Mouse (Mus musculus): ENCODE measurements around the gene Ankrd34b. TPM values are rescaled to one million over a fixed set of nuclear protein-coding genes. Genes with fewer than 3 reads are reported as not detected.
A peak's percentile ranks its signal among the peaks of the same experiment; 100 is the strongest.

Gene Ankrd34b
- polyA plus RNA-seq, 1 experiment from 2014 or later = 0.98 TPM

GRCm38 (mm10) chr13:92426294-92427051 is 777 bp downstream of the Ankrd34b start:
- Histone ChIP-seq H3K36me3 (ENCODE audit: control insufficient read depth, insufficient read depth, low read length) (no peaks in the 10 kb centered on the region), H3K9me3 (ENCODE audit: control insufficient read depth, low read length) (no peaks in the 10 kb centered on the region), H3K4me2 (ENCODE audit: low read depth, low read length) (peak overlapping the region; percentile 91), H3K4me3 (ENCODE audit: low read length) (peak overlapping the region; percentile 59), H3K9ac (ENCODE audit: low read length) (peak overlapping the region; percentile 62), H3K4me1 (replicated peaks; ENCODE audit: control insufficient read depth, insufficient read depth, low read length) (peaks cover 9% of the 10 kb centered on the region; the same call in 1 of the 2 replicates), H3K27ac (ENCODE audit: low read length) (no peak overlapping the region), H3K27me3 (ENCODE audit: control insufficient read depth, insufficient read depth, low read depth, low read length) (peaks cover 42% of the 10 kb centered on the region)
- WGBS = under 1% methylated on average over 66 of the region's 92 CpGs
- ATAC-seq (ENCODE audit: low read depth) = peak; percentile 63

DNA sequence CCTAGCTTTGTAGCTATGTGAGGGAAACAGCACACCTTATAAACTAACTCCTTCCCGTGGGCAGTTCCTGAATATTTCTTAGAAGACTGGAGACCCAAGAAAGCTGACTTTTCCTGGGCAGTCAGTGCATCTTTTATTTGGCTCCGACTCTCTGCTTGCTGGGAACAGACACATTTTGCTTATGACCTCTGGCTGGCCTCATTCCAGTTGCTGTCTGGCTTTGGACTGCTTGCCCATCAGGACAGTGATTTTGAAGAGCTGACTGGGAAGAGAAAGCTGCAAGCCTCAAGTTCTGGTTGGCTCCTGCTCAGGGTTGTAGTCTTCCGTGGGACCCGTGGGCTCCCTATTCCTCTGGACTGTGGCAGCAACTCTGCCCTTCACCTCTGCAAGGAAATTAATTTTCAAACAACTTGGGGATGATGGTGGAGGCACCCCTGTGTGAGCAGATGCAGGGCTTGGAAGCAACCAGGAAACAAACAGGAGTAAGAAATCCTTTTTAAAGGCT is 1.7 kb downstream of the Ankrd34b start:
- Histone ChIP-seq H3K9ac (ENCODE audit: low read length) (no peak overlapping the region), H3K36me3 (ENCODE audit: control insufficient read depth, insufficient read depth, low read length) (no peaks in the 10 kb centered on the region), H3K4me3 (ENCODE audit: low read length) (no peak overlapping the region; the same call in 1 of the 2 replicates), H3K9me3 (ENCODE audit: control insufficient read depth, low read length) (no peaks in the 10 kb centered on the region), H3K4me1 (replicated peaks; ENCODE audit: control insufficient read depth, insufficient read depth, low read length) (peaks cover 9% of the 10 kb centered on the region; the same call in 1 of the 2 replicates), H3K27me3 (ENCODE audit: control insufficient read depth, insufficient read depth, low read depth, low read length) (peaks cover 42% of the 10 kb centered on the region), H3K27ac (ENCODE audit: low read length) (no peak overlapping the region), H3K4me2 (ENCODE audit: low read depth, low read length) (peak overlapping the region; percentile 91)
- ATAC-seq (ENCODE audit: low read depth) = 0 out of 2 replicates have a peak, but pooled peaks have one; percentile 18
- 32% methylated on average over 4 of the region's 4 CpGs for WGBS

DNA sequence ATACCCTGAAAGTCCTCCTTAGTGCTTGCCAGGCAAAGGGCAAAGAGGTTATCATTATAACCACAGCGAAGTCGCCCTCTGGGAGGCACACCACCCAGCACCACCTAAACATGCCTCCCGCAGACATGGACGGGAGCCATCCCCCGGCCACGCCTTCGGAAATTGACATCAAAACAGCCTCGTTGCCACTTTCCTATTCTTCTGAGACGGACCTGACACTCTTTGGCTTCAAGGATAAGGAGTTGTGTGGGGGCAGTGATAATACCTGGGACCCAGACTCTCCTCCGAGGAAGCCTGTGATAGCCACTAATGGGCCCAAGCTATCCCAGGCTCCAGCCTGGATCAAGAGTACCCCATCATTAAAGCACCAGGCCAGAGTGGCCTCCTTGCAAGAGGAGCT is 13.0 kb downstream of the Ankrd34b start:
- H3K27ac ChIP-seq (ENCODE audit: low read length) = no peak overlapping the region
- no peak overlapping the region for H3K4me2 ChIP-seq (ENCODE audit: low read depth, low read length)
- H3K4me3 ChIP-seq (ENCODE audit: low read length) = no peak overlapping the region
- no peak overlapping the region for H3K9ac ChIP-seq (ENCODE audit: low read length)
- 80% methylated on average over 10 of the region's 10 CpGs for WGBS
- H3K27me3 ChIP-seq (ENCODE audit: control insufficient read depth, insufficient read depth, low read depth, low read length) = no peaks in the 10 kb centered on the region
- 0 out of 2 replicates have a peak, but pooled peaks cover 2% of the 10 kb centered on the region for H3K36me3 ChIP-seq (ENCODE audit: control insufficient read depth, insufficient read depth, low read length)
- no peak for ATAC-seq (ENCODE audit: low read depth)
- H3K4me1 ChIP-seq (replicated peaks; ENCODE audit: control insufficient read depth, insufficient read depth, low read length) = no peaks in the 10 kb centered on the region
- no peaks in the 10 kb centered on the region for H3K9me3 ChIP-seq (ENCODE audit: control insufficient read depth, low read length)

GRCm38 (mm10) chr13:92440286-92440685 is 14.6 kb downstream of the Ankrd34b start:
- Histone ChIP-seq H3K4me3 (ENCODE audit: low read length) (no peak overlapping the region), H3K4me2 (ENCODE audit: low read depth, low read length) (no peak overlapping the region), H3K9me3 (ENCODE audit: control insufficient read depth, low read length) (no peaks in the 10 kb centered on the region), H3K27ac (ENCODE audit: low read length) (no peak overlapping the region), H3K27me3 (ENCODE audit: control insufficient read depth, insufficient read depth, low read depth, low read length) (no peaks in the 10 kb centered on the region), H3K9ac (ENCODE audit: low read length) (no peak overlapping the region), H3K36me3 (ENCODE audit: control insufficient read depth, insufficient read depth, low read length) (0 out of 2 replicates have a peak, but pooled peaks cover 2% of the 10 kb centered on the region), H3K4me1 (replicated peaks; ENCODE audit: control insufficient read depth, insufficient read depth, low read length) (no peaks in the 10 kb centered on the region)
- 75% methylated on average over 13 of the region's 13 CpGs for WGBS
- no peak for ATAC-seq (ENCODE audit: low read depth)

GRCm38 (mm10) chr13:92446872-92447271 is 21.2 kb downstream of the Ankrd34b start:
- H3K9me3 ChIP-seq (ENCODE audit: control insufficient read depth, low read length) = no peaks in the 10 kb centered on the region
- no peaks in the 10 kb centered on the region for H3K4me1 ChIP-seq (replicated peaks; ENCODE audit: control insufficient read depth, insufficient read depth, low read length)
- no peak overlapping the region for H3K27ac ChIP-seq (ENCODE audit: low read length)
- H3K27me3 ChIP-seq (ENCODE audit: control insufficient read depth, insufficient read depth, low read depth, low read length) = no peaks in the 10 kb centered on the region
- no peak for ATAC-seq (ENCODE audit: low read depth)
- H3K9ac ChIP-seq (ENCODE audit: low read length) = no peak overlapping the region
- H3K4me3 ChIP-seq (ENCODE audit: low read length) = no peak overlapping the region
- no peaks in the 10 kb centered on the region for H3K36me3 ChIP-seq (ENCODE audit: control insufficient read depth, insufficient read depth, low read length)
- WGBS = 88% methylated on average over 7 of the region's 7 CpGs
- no peak overlapping the region for H3K4me2 ChIP-seq (ENCODE audit: low read depth, low read length)

DNA sequence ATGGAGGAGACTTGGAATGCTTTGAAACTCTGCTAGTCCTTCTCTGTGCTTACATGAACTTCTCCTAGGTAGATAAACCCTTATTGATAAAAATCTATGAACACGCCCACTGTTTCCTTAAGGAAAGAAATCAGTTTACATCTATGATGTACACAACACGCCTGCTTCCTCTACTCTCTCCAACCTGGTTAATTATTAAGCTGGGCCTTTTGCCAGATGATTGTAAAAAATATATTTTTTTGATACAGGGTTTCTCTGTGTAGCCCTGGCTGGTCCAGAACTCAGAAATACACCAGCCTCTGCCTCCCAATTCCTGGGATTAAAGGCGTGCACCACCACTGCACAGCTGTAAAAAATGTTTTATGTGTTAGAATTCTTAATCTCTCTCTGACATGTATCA is 39.0 kb downstream of the Ankrd34b start:
- Histone ChIP-seq H3K4me3 (ENCODE audit: low read length) (no peak overlapping the region), H3K27me3 (ENCODE audit: control insufficient read depth, insufficient read depth, low read depth, low read length) (no peaks in the 10 kb centered on the region), H3K36me3 (ENCODE audit: control insufficient read depth, insufficient read depth, low read length) (peaks cover 4% of the 10 kb centered on the region; the same call in 1 of the 2 replicates), H3K9ac (ENCODE audit: low read length) (no peak overlapping the region), H3K9me3 (ENCODE audit: control insufficient read depth, low read length) (no peaks in the 10 kb centered on the region), H3K4me2 (ENCODE audit: low read depth, low read length) (no peak overlapping the region), H3K27ac (ENCODE audit: low read length) (no peak overlapping the region), H3K4me1 (replicated peaks; ENCODE audit: control insufficient read depth, insufficient read depth, low read length) (no peaks in the 10 kb centered on the region)
- WGBS = 69% methylated on average over 3 of the region's 3 CpGs
- ATAC-seq (ENCODE audit: low read depth) = no peak

GRCm38 (mm10) chr13:92467891-92468290 is 42.2 kb downstream of the Ankrd34b start:
- H3K27me3 ChIP-seq (ENCODE audit: control insufficient read depth, insufficient read depth, low read depth, low read length) = no peaks in the 10 kb centered on the region
- no peak overlapping the region for H3K9ac ChIP-seq (ENCODE audit: low read length)
- no peak overlapping the region for H3K4me3 ChIP-seq (ENCODE audit: low read length)
- WGBS = 68% methylated on average over 9 of the region's 9 CpGs
- no peak overlapping the region for H3K4me2 ChIP-seq (ENCODE audit: low read depth, low read length)
- H3K9me3 ChIP-seq (ENCODE audit: control insufficient read depth, low read length) = no peaks in the 10 kb centered on the region
- H3K4me1 ChIP-seq (replicated peaks; ENCODE audit: control insufficient read depth, insufficient read depth, low read length) = no peaks in the 10 kb centered on the region
- ATAC-seq (ENCODE audit: low read depth) = no peak
- H3K36me3 ChIP-seq (ENCODE audit: control insufficient read depth, insufficient read depth, low read length) = peaks cover 4% of the 10 kb centered on the region; the same call in 1 of the 2 replicates
- H3K27ac ChIP-seq (ENCODE audit: low read length) = no peak overlapping the region

- Histone ChIP-seq H3K4me2 (ENCODE audit: low read depth, low read length) (no peak overlapping the region), H3K36me3 (ENCODE audit: control insufficient read depth, insufficient read depth, low read length) (peaks cover 4% of the 10 kb centered on the region; the same call in 1 of the 2 replicates), H3K27me3 (ENCODE audit: control insufficient read depth, insufficient read depth, low read depth, low read length) (no peaks in the 10 kb centered on the region), H3K4me3 (ENCODE audit: low read length) (no peak overlapping the region), H3K4me1 (replicated peaks; ENCODE audit: control insufficient read depth, insufficient read depth, low read length) (no peaks in the 10 kb centered on the region), H3K27ac (ENCODE audit: low read length) (no peak overlapping the region), H3K9ac (ENCODE audit: low read length) (no peak overlapping the region), H3K9me3 (ENCODE audit: control insufficient read depth, low read length) (no peaks in the 10 kb centered on the region)
- 49% methylated on average over 2 of the region's 2 CpGs for WGBS
- no peak for ATAC-seq (ENCODE audit: low read depth)
Measured at GRCm38 (mm10) chr13:92469381-92469780, 43.7 kb downstream of the Ankrd34b start.

- no peak for ATAC-seq (ENCODE audit: low read depth)
- no peak overlapping the region for H3K4me3 ChIP-seq (ENCODE audit: low read length)
- no peak overlapping the region for H3K9ac ChIP-seq (ENCODE audit: low read length)
- 53% methylated on average over 2 of the region's 2 CpGs for WGBS
- no peaks in the 10 kb centered on the region for H3K9me3 ChIP-seq (ENCODE audit: control insufficient read depth, low read length)
- no peaks in the 10 kb centered on the region for H3K27me3 ChIP-seq (ENCODE audit: control insufficient read depth, insufficient read depth, low read depth, low read length)
- no peaks in the 10 kb centered on the region for H3K4me1 ChIP-seq (replicated peaks; ENCODE audit: control insufficient read depth, insufficient read depth, low read length)
- H3K36me3 ChIP-seq (ENCODE audit: control insufficient read depth, insufficient read depth, low read length) = peaks cover 4% of the 10 kb centered on the region; the same call in 1 of the 2 replicates
- no peak overlapping the region for H3K27ac ChIP-seq (ENCODE audit: low read length)
- H3K4me2 ChIP-seq (ENCODE audit: low read depth, low read length) = no peak overlapping the region
Measured at GRCm38 (mm10) chr13:92470151-92470550, 44.5 kb downstream of the Ankrd34b start.
